Mouse (Mus musculus) erythroid progenitor cell, adult 5-6 weeks (primary cell): ENCODE measurements around the gene Tph2. TPM values are rescaled to one million over a fixed set of nuclear protein-coding genes. Genes with fewer than 3 reads are reported as not detected.
"Not testable (repeated sequence)": the region's sequence is repeated elsewhere in the genome, so short reads cannot be mapped to it uniquely, and the experiment has no call there.

ENCODE experiments used
- ATAC-seq: replicated peaks from 2 replicates; pipeline ENCODE4 v1.8.0; 2016; ENCODE audit warnings: moderate number of reproducible peaks, mild to moderate bottlenecking, moderate TSS enrichment, inconsistent platforms; ENCODE audit not compliant: poor library complexity, low FRiP score, severe bottlenecking
- total RNA-seq, 2 experiments: library from RNA; stranded (forward) in 1 of 2; stranded (reverse) in 1 of 2; fragments of 150-400 nt in 1 of 2; fragments of 186-747, 209-891 nt in 1 of 2; gene quantifications; 2 replicates each; pipeline versions ENCODE4 v1.2.3 to v1.2.4; 2015 to 2017; ENCODE audit warnings: low replicate concordance in 2 of 2

Gene Tph2
- not detected in 2 replicates for total RNA-seq (2015; ENCODE audit: low replicate concordance)
- total RNA-seq (2017; ENCODE audit: low replicate concordance), result not detected in 2 replicates

DNA sequence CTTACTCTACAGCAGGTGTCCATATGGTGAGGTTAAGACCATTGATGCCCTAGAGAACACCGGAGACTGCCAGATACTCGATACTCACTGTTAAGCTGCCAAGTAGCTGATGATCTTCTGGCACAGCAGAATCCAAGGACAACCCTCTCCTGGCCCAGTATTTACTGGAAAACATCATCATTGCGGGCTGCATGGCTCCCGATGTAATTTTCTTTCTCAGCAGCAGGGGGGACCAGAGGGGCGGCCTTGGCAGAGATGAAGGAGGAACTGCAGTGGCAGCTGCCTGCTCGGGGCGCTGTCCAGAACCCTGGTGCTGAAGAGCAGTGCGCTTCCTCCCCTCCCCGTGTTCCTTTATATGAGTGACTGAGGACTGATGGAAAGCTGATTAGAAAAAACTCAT is at the start of gene Tph2:
Gene Tph2, minus strand, starts transcription at position 326 of the 400 bp plus-strand sequence.
- ATAC-seq, result no peak

DNA sequence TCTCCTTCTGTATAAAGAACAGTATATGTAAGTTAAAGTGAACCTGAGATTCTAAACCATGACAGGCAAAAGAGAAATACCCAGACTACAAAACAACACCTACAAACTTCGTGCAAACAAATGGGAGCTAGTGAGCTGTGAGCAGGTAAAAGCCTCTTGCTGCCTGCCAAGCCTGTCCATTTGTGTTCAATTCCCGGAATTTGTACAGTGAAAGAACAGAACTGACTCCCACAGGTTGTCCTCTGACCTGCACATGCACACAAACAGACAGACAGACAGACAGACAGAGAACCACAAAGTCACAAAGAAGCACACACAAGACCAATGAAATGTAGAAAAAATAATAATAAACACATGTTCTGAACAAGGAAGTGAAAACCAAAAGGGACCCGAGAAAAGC is 49.0 kb upstream of the Tph2 start:
- no peak for ATAC-seq

GRCm38 (mm10) chr10:115232513-115232912 is 47.7 kb upstream of the Tph2 start:
- ATAC-seq, result no peak

DNA sequence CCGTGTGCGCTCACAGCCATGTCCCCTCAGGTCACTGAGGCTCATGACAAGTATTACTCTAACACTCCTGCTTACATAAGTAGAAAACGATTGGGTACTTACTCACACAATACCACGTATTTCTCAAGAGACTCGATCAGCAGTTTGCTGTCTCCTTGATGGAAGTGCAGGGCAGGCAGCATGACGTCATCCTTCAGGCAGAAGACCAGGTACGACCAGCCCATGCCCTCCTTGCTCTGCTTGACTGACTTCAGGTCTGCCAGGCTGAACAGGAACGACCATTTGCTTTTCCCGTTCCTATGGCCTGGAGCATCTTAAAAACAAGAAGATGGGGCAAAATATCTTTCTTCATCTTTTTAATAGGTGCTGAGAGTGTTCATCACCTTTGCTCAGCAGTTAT is 44.2 kb upstream of the Tph2 start:
- ATAC-seq, result no peak

- ATAC-seq, result no peak
These were observed 41.8 kb upstream of the Tph2 start for GRCm38 (mm10) chr10:115226586-115226985.

- no peak for ATAC-seq
These were observed 39.0 kb upstream of the Tph2 start for GRCm38 (mm10) chr10:115223845-115224244.

DNA sequence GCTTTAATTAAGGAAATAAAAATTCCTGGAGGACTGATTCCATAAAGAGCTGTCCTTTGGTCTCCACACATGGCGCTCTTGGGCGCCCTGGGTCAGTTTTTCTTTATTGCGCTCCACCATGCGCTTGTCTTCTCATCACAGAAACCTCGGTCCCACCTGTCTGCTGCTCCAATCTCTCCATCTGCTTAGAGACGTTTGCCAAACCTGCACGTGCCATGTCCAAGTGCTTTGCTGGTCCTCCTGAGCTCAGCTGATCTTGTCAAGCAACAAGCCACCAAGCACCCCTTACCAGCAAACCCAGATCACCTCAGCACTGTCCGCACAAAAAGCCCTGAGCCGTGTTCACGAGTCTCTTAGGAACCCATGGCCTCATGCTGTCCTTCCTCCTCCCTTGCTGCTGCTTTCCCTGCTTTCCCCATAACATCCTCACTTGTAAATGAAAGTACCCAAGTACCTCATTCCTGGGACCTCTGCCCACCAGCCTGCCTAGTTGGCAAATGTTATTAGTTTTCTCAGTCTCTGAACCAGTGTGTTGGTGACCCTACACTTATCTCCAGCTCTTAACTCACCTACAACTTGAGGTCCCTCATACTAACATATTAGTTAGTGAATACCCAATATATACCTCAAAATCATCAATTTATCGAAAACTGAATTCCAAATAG is 28.2 kb upstream of the Tph2 start:
- no peak for ATAC-seq

DNA sequence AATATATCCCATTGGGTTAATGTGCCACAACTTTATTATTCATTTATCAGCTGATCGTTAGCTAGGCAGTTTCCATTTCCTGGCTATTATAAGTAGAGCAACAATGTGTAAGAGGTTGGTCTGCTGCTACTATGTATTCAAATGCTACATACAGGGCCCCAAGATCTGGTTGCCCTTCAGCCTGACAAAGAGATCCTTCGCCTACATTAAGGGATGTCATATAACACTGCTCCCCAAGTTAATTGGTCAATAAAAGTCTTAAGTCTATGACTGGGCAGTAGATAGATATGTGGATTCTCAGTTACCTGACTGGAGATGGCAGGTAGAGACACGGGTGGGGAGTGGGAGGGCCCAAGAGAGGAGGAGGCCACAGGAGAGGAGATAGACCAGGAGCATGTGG is 21.0 kb upstream of the Tph2 start:
- no peak for ATAC-seq

GRCm38 (mm10) chr10:115205284-115205683 is 20.5 kb upstream of the Tph2 start:
- ATAC-seq, result no peak

GRCm38 (mm10) chr10:115191214-115191613 is 6.4 kb upstream of the Tph2 start:
- no peak for ATAC-seq

- ATAC-seq, result no peak
These were observed 2.6 kb upstream of the Tph2 start for GRCm38 (mm10) chr10:115187390-115187789.

DNA sequence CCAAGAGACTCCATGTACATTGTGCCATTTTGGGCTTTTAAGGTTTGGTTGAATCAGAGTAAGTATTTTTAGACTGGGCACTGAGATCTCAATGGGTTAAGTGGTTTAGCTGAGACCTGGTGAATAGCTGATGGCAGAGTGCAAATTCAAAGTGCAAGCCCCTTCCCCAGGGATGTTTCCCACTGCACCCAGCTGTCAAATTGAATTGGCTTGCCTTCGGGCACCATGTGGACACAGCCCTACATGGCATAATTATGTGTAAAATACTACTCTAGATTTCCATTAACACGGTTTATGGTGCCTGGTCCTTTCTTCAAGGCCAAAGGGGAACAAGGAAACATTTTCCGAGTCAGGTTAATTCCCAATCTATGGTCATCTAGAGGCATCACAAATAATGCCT is 3.8 kb downstream of the Tph2 start:
- no peak for ATAC-seq

DNA sequence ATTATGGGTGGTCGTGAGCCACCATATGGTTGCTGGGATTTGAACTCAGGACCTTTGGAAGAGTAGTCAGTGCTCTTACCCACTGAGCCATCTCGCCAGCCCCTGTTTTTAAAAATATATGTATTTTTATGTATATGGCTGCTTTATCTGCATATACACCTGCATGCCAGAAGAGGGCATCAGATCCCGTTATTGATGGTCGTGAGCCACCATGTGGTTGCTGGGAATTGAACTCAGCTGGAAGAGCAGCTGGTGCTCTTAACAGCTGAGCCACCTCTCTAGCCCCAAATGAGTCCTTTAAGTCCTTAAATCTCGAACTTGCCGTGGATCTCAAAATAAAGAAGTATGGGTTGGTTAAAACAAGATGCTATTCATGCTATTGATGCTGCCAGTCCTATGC is 6.8 kb downstream of the Tph2 start:
- not testable (repeated sequence) for ATAC-seq

- no peak for ATAC-seq
These were observed 9.2 kb downstream of the Tph2 start for GRCm38 (mm10) chr10:115175591-115175991.

DNA sequence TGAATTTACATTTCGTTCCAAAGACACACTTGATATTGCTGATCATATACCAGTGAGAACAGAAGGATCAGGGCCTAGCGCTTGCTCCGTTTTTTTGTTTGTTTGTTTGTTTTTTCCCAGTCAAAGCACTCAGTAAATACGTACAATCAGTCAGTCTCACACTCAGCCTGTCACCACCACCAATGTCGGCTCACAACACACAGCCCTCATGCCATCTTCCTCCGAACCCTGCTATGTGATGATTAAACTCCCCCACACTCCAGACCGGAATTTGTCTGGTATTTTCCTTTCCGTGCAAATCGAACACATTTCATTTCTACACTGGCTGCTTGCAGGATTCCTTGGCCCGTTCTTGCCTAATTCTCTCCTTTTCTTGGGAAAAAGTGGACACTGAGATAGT is 11.5 kb downstream of the Tph2 start:
- no peak for ATAC-seq

DNA sequence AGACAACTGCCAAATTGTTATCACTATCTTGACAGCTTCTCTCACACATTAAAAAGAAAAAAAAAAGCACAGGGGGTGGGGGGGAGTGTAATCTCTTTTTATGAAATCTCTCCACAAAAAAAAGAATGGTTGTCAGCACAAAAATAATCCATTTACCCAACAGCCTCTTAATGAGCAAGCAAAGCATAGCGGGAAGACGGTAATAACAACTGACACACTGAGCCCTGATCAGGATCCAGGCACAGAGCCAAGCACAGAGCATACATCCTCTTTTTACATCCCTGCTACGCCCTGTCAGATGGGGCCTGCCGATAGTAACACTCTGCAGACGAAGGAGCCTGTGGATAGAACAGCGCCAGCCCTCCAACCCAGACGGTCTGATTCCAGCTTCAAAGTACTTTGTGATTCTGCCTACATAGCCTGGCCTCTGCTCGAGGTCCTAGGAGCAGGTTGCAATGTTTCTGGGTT is 13.4 kb downstream of the Tph2 start:
- no peak for ATAC-seq

- no peak for ATAC-seq
These were observed 14.1 kb downstream of the Tph2 start for GRCm38 (mm10) chr10:115170496-115171350.

GRCm38 (mm10) chr10:115169410-115169809 is 15.4 kb downstream of the Tph2 start:
- no peak for ATAC-seq

GRCm38 (mm10) chr10:115160289-115160688 is 24.5 kb downstream of the Tph2 start:
- ATAC-seq, result no peak

- ATAC-seq, result no peak
These were observed 37.5 kb downstream of the Tph2 start for GRCm38 (mm10) chr10:115147308-115147707.

GRCm38 (mm10) chr10:115146257-115146898 is 38.4 kb downstream of the Tph2 start:
- ATAC-seq, result no peak
